Mouse (Mus musculus) bone marrow, adult 2 months (tissue): ENCODE measurements around the gene Tpcn1.

Source experiments
- CTCF ChIP-seq: fragments of 200-500 bp; IDR thresholded peaks from 2 replicates; pipeline ENCODE4 v1.5.1; 2011; ENCODE audit warnings: low read length, control low read depth; ENCODE audit not compliant: control insufficient read depth, insufficient read depth
- POLR2A ChIP-seq: fragments of 200-500 bp; IDR thresholded peaks from 2 replicates; pipeline ENCODE4 v1.6.1; 2011; ENCODE audit warnings: low read depth, mild to moderate bottlenecking, control low read depth, low read length, borderline replicate concordance; ENCODE audit not compliant: control insufficient read depth

GRCm38 (mm10) chr5:120587616-120587926 is 902 bp downstream of the Tpcn1 start:
- TF ChIP-seq CTCF (no peak), POLR2A (no peak)
